Mouse (Mus musculus): ENCODE data around the gene 3110082J24Rik. TPM values are rescaled to one million over a fixed set of nuclear protein-coding genes. Genes with fewer than 3 reads are reported as not detected.
A peak's percentile ranks its signal among the peaks of the same experiment; 100 is the strongest.
"Not testable (repeated sequence)": the region's sequence is repeated elsewhere in the genome, so short reads cannot be mapped to it uniquely, and the experiment has no call there.

3110082J24Rik gene
- polyA plus RNA-seq, 1 experiment from 2014 or later, result 7.2 TPM

DNA sequence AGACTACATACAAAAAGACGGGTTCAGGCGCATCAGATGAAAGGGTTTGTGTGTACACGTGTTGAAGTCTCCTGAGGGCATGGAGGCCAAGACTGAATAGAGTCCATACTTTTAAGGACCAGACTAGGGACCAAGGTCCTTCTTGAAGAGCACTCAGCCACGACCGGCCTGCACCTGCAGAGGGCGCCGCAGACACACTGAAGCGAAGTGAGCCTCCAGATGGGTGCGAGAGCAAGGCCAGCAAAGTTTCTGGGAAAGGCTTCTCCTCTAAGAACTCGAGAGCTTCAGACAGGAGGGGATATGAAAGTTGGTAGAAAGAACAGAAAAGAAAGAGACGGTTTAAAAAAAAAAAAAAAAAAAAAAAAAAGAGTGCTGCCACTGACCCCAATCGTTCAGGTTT lies 1.5 kb downstream of the 3110082J24Rik start:
- Histone ChIP-seq H3K9ac (peak overlapping the region; percentile 88; the same call in 1 of the 2 replicates), H3K36me3 (no peaks in the 10 kb centered on the region), H3K4me1 (replicated peaks) (peaks cover 44% of the 10 kb centered on the region), H3K27me3 (0 out of 2 replicates have a peak, but pooled peaks cover 11% of the 10 kb centered on the region), H3K4me2 (peak overlapping the region; percentile 96), H3K4me3 (peak overlapping the region; percentile 77), H3K9me3 (no peaks in the 10 kb centered on the region), H3K27ac (no peak overlapping the region)
- ATAC-seq (ENCODE audit: low FRiP score), result no peak
- 3% methylated on average over 11 of the region's 12 CpGs for WGBS

DNA sequence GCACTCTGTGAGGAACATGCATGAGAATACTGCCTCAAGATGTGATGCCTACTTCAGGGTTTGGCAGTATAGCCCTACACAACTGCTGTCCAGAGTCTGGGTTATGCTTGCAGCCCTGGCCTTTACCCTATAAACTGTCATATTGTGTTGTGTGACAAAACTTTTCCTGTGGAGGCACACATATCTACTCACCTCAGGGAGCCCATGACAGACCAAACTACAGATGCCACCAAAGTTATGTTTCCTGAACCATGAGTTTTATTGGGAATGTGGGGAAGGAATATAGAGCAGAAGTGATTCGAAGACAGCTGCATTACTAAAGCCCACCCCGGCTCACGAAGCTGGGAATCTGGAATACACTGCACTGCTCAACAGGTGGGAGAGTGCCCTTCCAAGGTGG lies 2.5 kb downstream of the 3110082J24Rik start:
- H3K4me1 ChIP-seq (replicated peaks), result peaks cover 36% of the 10 kb centered on the region
- H3K4me2 ChIP-seq, result no peak overlapping the region
- no peak overlapping the region for H3K27ac ChIP-seq
- H3K9me3 ChIP-seq, result no peaks in the 10 kb centered on the region
- no peak overlapping the region for H3K4me3 ChIP-seq
- ATAC-seq (ENCODE audit: low FRiP score), result no peak
- no peaks in the 10 kb centered on the region for H3K36me3 ChIP-seq
- 0 out of 2 replicates have a peak, but pooled peaks cover 11% of the 10 kb centered on the region for H3K27me3 ChIP-seq
- 87% methylated on average over 3 of the region's 3 CpGs for WGBS
- H3K9ac ChIP-seq, result no peak overlapping the region

- Histone ChIP-seq H3K9me3 (no peaks in the 10 kb centered on the region), H3K4me3 (no peak overlapping the region), H3K4me2 (no peak overlapping the region), H3K36me3 (no peaks in the 10 kb centered on the region), H3K4me1 (replicated peaks) (no peaks in the 10 kb centered on the region), H3K27ac (no peak overlapping the region), H3K27me3 (0 out of 2 replicates have a peak, but pooled peaks cover 3% of the 10 kb centered on the region), H3K9ac (no peak overlapping the region)
- no peak for ATAC-seq (ENCODE audit: low FRiP score)
- WGBS, result 95% methylated on average over 1 of the region's 1 CpGs
These were observed 7.6 kb downstream of the 3110082J24Rik start for GRCm38 (mm10) chr5:30098260-30098659.

DNA sequence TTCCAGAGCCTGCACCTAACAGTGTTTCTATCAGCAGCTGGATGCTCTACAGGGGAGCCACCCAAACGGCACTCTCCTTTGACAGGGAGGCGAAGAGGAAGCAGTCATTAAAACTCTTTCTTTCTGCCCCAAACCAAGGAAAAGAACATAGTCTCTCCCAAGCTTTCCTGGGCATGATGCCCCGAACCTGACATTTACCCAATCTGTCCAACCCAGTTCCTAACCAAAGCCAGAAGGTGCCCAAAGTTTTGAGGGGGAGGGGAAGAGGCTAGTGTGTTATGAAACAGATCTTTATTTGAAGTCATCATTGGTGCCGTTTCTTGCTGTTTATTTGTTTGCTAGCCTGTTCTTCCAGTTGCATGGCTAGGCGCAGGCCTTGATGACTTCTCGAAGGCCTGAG lies 10.2 kb downstream of the 3110082J24Rik start:
- H3K4me2 ChIP-seq, result no peak overlapping the region
- WGBS, result 76% methylated on average over 6 of the region's 6 CpGs
- H3K36me3 ChIP-seq, result no peaks in the 10 kb centered on the region
- no peak overlapping the region for H3K4me3 ChIP-seq
- H3K27ac ChIP-seq, result no peak overlapping the region
- no peak for ATAC-seq (ENCODE audit: low FRiP score)
- no peaks in the 10 kb centered on the region for H3K9me3 ChIP-seq
- H3K9ac ChIP-seq, result no peak overlapping the region
- H3K4me1 ChIP-seq (replicated peaks), result no peaks in the 10 kb centered on the region
- H3K27me3 ChIP-seq, result no peaks in the 10 kb centered on the region

DNA sequence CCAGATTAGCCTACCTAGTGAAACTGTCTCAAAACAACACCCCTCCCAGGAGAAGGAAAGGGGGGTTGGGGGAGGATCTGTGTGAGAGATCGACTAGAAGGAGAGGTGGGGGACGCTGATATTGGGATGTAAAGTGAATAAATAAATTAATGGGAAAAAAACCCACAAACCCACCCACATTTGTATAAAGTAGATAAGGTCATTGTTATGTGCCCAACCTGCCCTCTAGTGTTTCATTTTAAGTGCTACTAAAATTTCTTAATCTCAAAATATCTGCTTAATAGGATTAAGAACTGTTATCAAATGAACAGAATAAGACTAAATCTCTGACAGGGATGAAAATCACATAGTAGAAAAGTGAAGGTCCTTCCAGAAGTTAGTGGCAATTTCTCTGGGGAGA lies 11.5 kb downstream of the 3110082J24Rik start:
- Histone ChIP-seq H3K27ac (no peak overlapping the region), H3K27me3 (no peaks in the 10 kb centered on the region), H3K36me3 (no peaks in the 10 kb centered on the region), H3K4me3 (no peak overlapping the region), H3K9ac (no peak overlapping the region), H3K4me2 (no peak overlapping the region), H3K4me1 (replicated peaks) (no peaks in the 10 kb centered on the region), H3K9me3 (no peaks in the 10 kb centered on the region)
- 65% methylated on average over 2 of the region's 2 CpGs for WGBS
- no peak for ATAC-seq (ENCODE audit: low FRiP score)

- Histone ChIP-seq H3K4me3 (no peak overlapping the region), H3K9ac (no peak overlapping the region), H3K4me1 (replicated peaks) (no peaks in the 10 kb centered on the region), H3K27ac (no peak overlapping the region), H3K9me3 (no peaks in the 10 kb centered on the region), H3K27me3 (no peaks in the 10 kb centered on the region), H3K4me2 (no peak overlapping the region), H3K36me3 (no peaks in the 10 kb centered on the region)
- ATAC-seq (ENCODE audit: low FRiP score), result no peak
- 69% methylated on average over 13 of the region's 13 CpGs for WGBS
These were observed 13.2 kb downstream of the 3110082J24Rik start for GRCm38 (mm10) chr5:30092701-30093100.

- peak within 1 kb of the TSS; percentile 72 for H3K4me3 ChIP-seq
- peaks cover 13% of the 10 kb centered on the region for H3K4me1 ChIP-seq (replicated peaks)
- H3K4me2 ChIP-seq, result peak within 1 kb of the TSS; percentile 93
- H3K27ac ChIP-seq, result peak within 1 kb of the TSS; percentile 78
- H3K36me3 ChIP-seq, result peaks cover 16% of the 10 kb centered on the region
- WGBS, result 2% methylated on average over 45 of the region's 45 CpGs
- H3K27me3 ChIP-seq, result no peaks in the 10 kb centered on the region
- no peaks in the 10 kb centered on the region for H3K9me3 ChIP-seq
- H3K9ac ChIP-seq, result peak within 1 kb of the TSS; percentile 80
- peak; percentile 95 for ATAC-seq (ENCODE audit: low FRiP score)
These were observed 32.8 kb downstream of the 3110082J24Rik start, which contains the start of gene Tyms for GRCm38 (mm10) chr5:30072825-30073821. TSS of gene Tyms (minus strand) at chr5:30073617.

GRCm38 (mm10) chr5:30072377-30072776 lies 33.5 kb downstream of the 3110082J24Rik start:
- Histone ChIP-seq H3K4me2 (peak overlapping the region; percentile 93), H3K9me3 (no peaks in the 10 kb centered on the region), H3K36me3 (peaks cover 24% of the 10 kb centered on the region), H3K27me3 (no peaks in the 10 kb centered on the region), H3K4me3 (peak overlapping the region; percentile 72), H3K4me1 (replicated peaks) (peaks cover 13% of the 10 kb centered on the region), H3K27ac (no peak overlapping the region), H3K9ac (peak overlapping the region; percentile 80)
- no peak; the same call in 1 of the 2 replicates for ATAC-seq (ENCODE audit: low FRiP score)
- WGBS, result 73% methylated on average over 3 of the region's 3 CpGs

- Histone ChIP-seq H3K4me3 (0 out of 2 replicates have a peak overlapping the region, but pooled peaks have one; percentile 4), H3K4me2 (peak overlapping the region; percentile 93)
- WGBS, result 82% methylated on average over 6 of the region's 6 CpGs
These were observed 34.2 kb downstream of the 3110082J24Rik start for GRCm38 (mm10) chr5:30071677-30072076.

GRCm38 (mm10) chr5:30067726-30068125 lies 38.2 kb downstream of the 3110082J24Rik start:
- H3K9ac ChIP-seq, result no peak overlapping the region
- 75% methylated on average over 6 of the region's 6 CpGs for WGBS

More at GRCm38 (mm10) chr5:30071677-30072076, 34.2 kb downstream of the 3110082J24Rik start:
- H3K4me1 ChIP-seq (replicated peaks), result peaks cover 13% of the 10 kb centered on the region
- no peaks in the 10 kb centered on the region for H3K27me3 ChIP-seq
- H3K27ac ChIP-seq, result no peak overlapping the region
- ATAC-seq (ENCODE audit: low FRiP score), result no peak
- H3K9me3 ChIP-seq, result no peaks in the 10 kb centered on the region
- H3K36me3 ChIP-seq, result peaks cover 26% of the 10 kb centered on the region
- H3K9ac ChIP-seq, result no peak overlapping the region

DNA sequence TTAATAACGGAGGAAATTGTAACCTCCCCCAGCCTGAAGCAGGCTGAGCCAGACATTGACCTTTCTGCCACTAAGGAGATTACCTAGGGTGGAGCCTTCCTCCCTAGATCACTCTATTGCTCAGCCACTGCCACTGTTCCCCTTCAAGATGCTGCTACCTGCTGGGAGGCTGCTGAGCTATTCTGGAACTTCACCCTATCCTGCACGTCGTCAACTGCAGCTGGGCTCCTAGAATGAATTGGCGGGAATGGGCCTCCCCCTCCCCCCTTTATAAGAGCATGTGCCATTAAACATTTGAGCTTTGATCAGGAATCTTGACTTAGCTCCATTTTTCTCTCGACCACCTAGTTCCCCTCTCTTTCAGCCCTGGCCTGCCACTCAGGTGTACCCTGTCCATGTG lies 46.3 kb downstream of the 3110082J24Rik start:
- H3K9me3 ChIP-seq; H3K27me3 ChIP-seq; H3K27ac ChIP-seq; H3K4me1 ChIP-seq (replicated peaks); H3K9ac ChIP-seq; ATAC-seq (ENCODE audit: low FRiP score); H3K4me3 ChIP-seq; H3K4me2 ChIP-seq: not testable (repeated sequence)
- peaks cover 34% of the 10 kb centered on the region for H3K36me3 ChIP-seq
- 58% methylated on average over 5 of the region's 5 CpGs for WGBS

More at GRCm38 (mm10) chr5:30067726-30068125, 38.2 kb downstream of the 3110082J24Rik start:
- Histone ChIP-seq H3K4me1 (replicated peaks) (peaks cover 11% of the 10 kb centered on the region), H3K36me3 (peaks cover 45% of the 10 kb centered on the region), H3K4me3 (no peak overlapping the region), H3K27me3 (no peaks in the 10 kb centered on the region), H3K9me3 (no peaks in the 10 kb centered on the region), H3K4me2 (no peak overlapping the region), H3K27ac (no peak overlapping the region)
- no peak for ATAC-seq (ENCODE audit: low FRiP score)

DNA sequence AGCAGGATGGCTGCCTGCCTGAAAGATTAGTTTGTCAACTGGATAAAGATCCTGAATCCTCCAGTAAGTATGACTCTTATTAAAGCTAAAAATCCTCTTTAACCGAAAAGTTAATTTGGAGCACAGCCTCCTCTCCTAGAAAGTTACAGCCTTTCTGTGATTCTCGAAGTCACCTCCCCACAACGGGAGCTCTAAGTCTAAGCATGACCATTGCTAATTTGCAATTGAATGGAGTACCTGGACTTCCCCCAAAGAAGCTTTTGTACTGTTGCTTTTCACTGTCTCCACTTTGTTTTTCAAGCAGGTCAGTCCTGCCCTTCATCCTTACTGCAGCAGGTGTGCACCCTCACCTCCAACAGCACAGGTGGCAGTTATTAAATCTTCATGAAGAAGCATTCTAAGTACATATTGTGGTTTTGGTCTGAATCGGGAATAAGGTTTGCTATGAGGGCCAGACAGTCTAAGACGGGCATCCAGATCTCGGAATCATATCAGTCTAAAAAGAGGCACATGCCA lies 47.6 kb downstream of the 3110082J24Rik start:
- Histone ChIP-seq H3K9me3 (no peaks in the 10 kb centered on the region), H3K4me3 (no peak overlapping the region), H3K36me3 (peaks cover 26% of the 10 kb centered on the region), H3K4me1 (replicated peaks) (no peaks in the 10 kb centered on the region), H3K27me3 (no peaks in the 10 kb centered on the region), H3K9ac (no peak overlapping the region), H3K27ac (no peak overlapping the region), H3K4me2 (no peak overlapping the region)
- no peak for ATAC-seq (ENCODE audit: low FRiP score)
- WGBS, result 67% methylated on average over 6 of the region's 6 CpGs

Data from hindbrain, embryonic 13.5 days (tissue).